Mouse (Mus musculus) intestine, embryonic 14.5 days (tissue): ENCODE results near the gene Irf5. TPM values are rescaled to one million over a fixed set of nuclear protein-coding genes. Genes with fewer than 3 reads are reported as not detected.

Source experiments
- ATAC-seq: fragments of 200-750 bp; cut with Nextera tagmentation; replicated peaks from 2 replicates; pipeline ENCODE4 v1.8.0; 2017; ENCODE audit warnings: low read depth, moderate number of reproducible peaks, moderate TSS enrichment, moderate library complexity; ENCODE audit not compliant: low FRiP score, low TSS enrichment
- DNase-seq: peaks from one replicate; pipeline ENCODE4 v3.0.0-alpha.2; 2018; ENCODE audit warnings: low spot score
- H3K27ac ChIP-seq: fragments of 300-500 bp; sonication (generic); 2 replicates; pipeline ENCODE4 v1.5.1; 2014; ENCODE audit warnings: low read depth, mild to moderate bottlenecking, control low read depth
- H3K27me3 ChIP-seq: fragments of 300-500 bp; sonication (generic); replicated peaks from 2 replicates; pipeline ENCODE4 v1.6.1; 2014; ENCODE audit warnings: low read length, control low read depth; ENCODE audit not compliant: control insufficient read depth, insufficient read depth
- H3K36me3 ChIP-seq: fragments of 300-500 bp; sonication (generic); 2 replicates; pipeline ENCODE4 v1.6.1; 2014; ENCODE audit warnings: low read length, control low read depth; ENCODE audit not compliant: control insufficient read depth, insufficient read depth
- H3K4me1 ChIP-seq: fragments of 300-500 bp; sonication (generic); replicated peaks from 2 replicates; pipeline ENCODE4 v1.6.1; 2014; ENCODE audit warnings: low read length, control low read depth, mixed read lengths; ENCODE audit not compliant: control insufficient read depth, insufficient read depth
- H3K4me2 ChIP-seq: fragments of 300-500 bp; sonication (generic); 2 replicates; pipeline ENCODE4 v1.6.1; 2014; ENCODE audit warnings: low read length
- H3K4me3 ChIP-seq: fragments of 300-500 bp; sonication (generic); 2 replicates; pipeline ENCODE4 v1.5.1; 2014; ENCODE audit warnings: low read depth, low read length, control low read depth, mixed read lengths
- H3K9ac ChIP-seq: fragments of 300-500 bp; sonication (generic); 2 replicates; pipeline ENCODE4 v1.6.1; 2014; ENCODE audit warnings: mild to moderate bottlenecking, low read length
- H3K9me3 ChIP-seq: fragments of 300-500 bp; sonication (generic); 2 replicates; pipeline ENCODE4 v1.6.1; 2016; ENCODE audit warnings: low read length, control low read depth; ENCODE audit not compliant: control insufficient read depth
- WGBS: fragments of 180-500 bp; shearing (Covaris S2); extraction: QIAGEN DNeasy Blood & Tissue Kit; methylation state at CpG from one replicate; pipeline ENCODE4 v1.1.7; 2014; 5-methylcytosine and 5-hydroxymethylcytosine counted together
- polyA plus RNA-seq: library from polyadenylated mRNA; unstranded; fragments of >200 nt; fragmentation: Nextera tagmentation; extraction: Ambion mirVana; gene quantifications from 2 replicates; pipeline ENCODE4 v1.2.1, GENCODE M21; 2014

Irf5 gene
- polyA plus RNA-seq, 1 experiment from 2014 or later, result 6.9 TPM

- Histone ChIP-seq H3K9me3 (0 out of 2 replicates have a peak, but pooled peaks cover 3% of the 10 kb centered on the region), H3K4me2 (no peak overlapping the region), H3K27me3 (peaks cover 16% of the 10 kb centered on the region), H3K9ac (no peak overlapping the region), H3K4me3 (no peak overlapping the region), H3K4me1 (peaks cover 26% of the 10 kb centered on the region), H3K36me3 (no peaks in the 10 kb centered on the region), H3K27ac (peak overlapping the region; percentile 57; the same call in 1 of the 2 replicates)
- 44% methylated on average over 6 of the region's 6 CpGs for WGBS
- DNase-seq (no peak), ATAC-seq (no peak)
Observed at GRCm38 (mm10) chr6:29522626-29523300, 3.7 kb upstream of the Irf5 start.

GRCm38 (mm10) chr6:29523301-29524033, 3.0 kb upstream of the Irf5 start:
- Histone ChIP-seq H3K4me2 (no peak overlapping the region), H3K4me1 (peaks cover 32% of the 10 kb centered on the region), H3K27me3 (peaks cover 23% of the 10 kb centered on the region), H3K27ac (peak overlapping the region; percentile 57; the same call in 1 of the 2 replicates), H3K9ac (no peak overlapping the region), H3K9me3 (0 out of 2 replicates have a peak, but pooled peaks cover 3% of the 10 kb centered on the region), H3K36me3 (no peaks in the 10 kb centered on the region), H3K4me3 (no peak overlapping the region)
- 66% methylated on average over 12 of the region's 12 CpGs for WGBS
- DNase-seq (no peak), ATAC-seq (no peak)

- H3K9ac ChIP-seq, result no peak overlapping the region
- ATAC-seq, result peak; percentile 32; the same call in 1 of the 2 replicates
- no peaks in the 10 kb centered on the region for H3K36me3 ChIP-seq
- H3K9me3 ChIP-seq, result 0 out of 2 replicates have a peak, but pooled peaks cover 3% of the 10 kb centered on the region
- DNase-seq, result peak; percentile 71
- no peak overlapping the region for H3K4me2 ChIP-seq
- peaks cover 37% of the 10 kb centered on the region for H3K4me1 ChIP-seq
- H3K27me3 ChIP-seq, result peaks cover 28% of the 10 kb centered on the region
- H3K4me3 ChIP-seq, result no peak overlapping the region
- H3K27ac ChIP-seq, result peak overlapping the region; percentile 57; the same call in 1 of the 2 replicates
- WGBS, result 39% methylated on average over 6 of the region's 6 CpGs
Observed at GRCm38 (mm10) chr6:29524034-29524489, 2.4 kb upstream of the Irf5 start.

GRCm38 (mm10) chr6:29525256-29525655, 1.2 kb upstream of the Irf5 start:
- H3K4me1 ChIP-seq, result peaks cover 43% of the 10 kb centered on the region
- peaks cover 28% of the 10 kb centered on the region for H3K27me3 ChIP-seq
- no peaks in the 10 kb centered on the region for H3K9me3 ChIP-seq
- no peak overlapping the region for H3K4me2 ChIP-seq
- H3K27ac ChIP-seq, result no peak overlapping the region
- H3K4me3 ChIP-seq, result no peak overlapping the region
- WGBS, result 76% methylated on average over 6 of the region's 6 CpGs
- DNase-seq (no peak), ATAC-seq (no peak)
- H3K36me3 ChIP-seq, result no peaks in the 10 kb centered on the region
- no peak overlapping the region for H3K9ac ChIP-seq

- ATAC-seq (0 out of 2 replicates have a peak, but pooled peaks have one; percentile 50), DNase-seq (peak; percentile 72)
- Histone ChIP-seq H3K9me3 (no peaks in the 10 kb centered on the region), H3K36me3 (no peaks in the 10 kb centered on the region), H3K27ac (no peak overlapping the region), H3K4me2 (peak overlapping the region; percentile 85), H3K9ac (peak overlapping the region; percentile 39; the same call in 1 of the 2 replicates), H3K4me3 (peak overlapping the region; percentile 55), H3K4me1 (peaks cover 43% of the 10 kb centered on the region), H3K27me3 (peaks cover 28% of the 10 kb centered on the region)
- 4% methylated on average over 34 of the region's 34 CpGs for WGBS
Observed at GRCm38 (mm10) chr6:29527361-29528164, 1.1 kb downstream of the Irf5 start.

GRCm38 (mm10) chr6:29528165-29528505, 1.7 kb downstream of the Irf5 start:
- H3K9ac ChIP-seq, result no peak overlapping the region
- no peaks in the 10 kb centered on the region for H3K36me3 ChIP-seq
- no peaks in the 10 kb centered on the region for H3K9me3 ChIP-seq
- peak overlapping the region; percentile 55 for H3K4me3 ChIP-seq
- ATAC-seq, result no peak; the same call in 1 of the 2 replicates
- peak; percentile 54 for DNase-seq
- H3K27me3 ChIP-seq, result peaks cover 28% of the 10 kb centered on the region
- no peak overlapping the region for H3K27ac ChIP-seq
- 17% methylated on average over 8 of the region's 8 CpGs for WGBS
- H3K4me2 ChIP-seq, result peak overlapping the region; percentile 85
- H3K4me1 ChIP-seq, result peaks cover 38% of the 10 kb centered on the region

GRCm38 (mm10) chr6:29528561-29529443, 2.4 kb downstream of the Irf5 start:
- Histone ChIP-seq H3K9ac (0 out of 2 replicates have a peak overlapping the region, but pooled peaks have one; percentile 13), H3K4me2 (peak overlapping the region; percentile 85), H3K27me3 (peaks cover 28% of the 10 kb centered on the region), H3K4me3 (peak overlapping the region; percentile 55; the same call in 1 of the 2 replicates), H3K27ac (no peak overlapping the region), H3K9me3 (no peaks in the 10 kb centered on the region), H3K36me3 (no peaks in the 10 kb centered on the region), H3K4me1 (peaks cover 31% of the 10 kb centered on the region)
- ATAC-seq, result no peak
- no peak for DNase-seq
- 24% methylated on average over 13 of the region's 13 CpGs for WGBS
